Mouse (Mus musculus) mouse trophoblast stem cell (cell line): ENCODE data around the gene Pilrb1.

Source experiments
- in situ Hi-C, 2 experiments: fragments of 300-500 bp; cut with MseI, MboI; formaldehyde crosslinking; loops; 2 replicates in 1 of 2; 3 replicates in 1 of 2; pipeline ENCODE4 v1.15.1; 2025

Pilrb1 gene

GRCm38 (mm10) chr5:137828694-137829093, 29.2 kb downstream of the Pilrb1 start:
- in situ Hi-C loops, result no loop called here

DNA sequence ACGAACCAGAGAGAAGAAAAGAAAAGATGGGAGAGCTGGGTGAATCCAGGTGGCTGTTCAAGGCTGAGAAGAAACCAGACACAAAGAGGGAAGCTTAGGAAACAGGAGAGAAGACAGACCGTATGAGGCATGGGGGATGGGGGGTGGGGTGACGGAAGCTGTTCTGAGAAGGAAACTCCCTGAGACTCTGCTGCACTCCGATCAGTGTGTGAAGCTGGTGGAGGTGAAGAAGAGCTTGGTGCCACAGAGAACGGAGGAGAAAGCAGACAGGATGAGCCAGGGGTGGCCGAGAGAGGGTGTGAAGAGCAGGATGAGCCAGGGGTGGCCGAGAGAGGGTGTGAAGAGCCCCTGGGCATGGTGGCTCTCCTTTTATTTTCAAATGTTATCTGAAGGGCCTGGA, 31.5 kb downstream of the Pilrb1 start:
- in situ Hi-C loops, result no loop called here

DNA sequence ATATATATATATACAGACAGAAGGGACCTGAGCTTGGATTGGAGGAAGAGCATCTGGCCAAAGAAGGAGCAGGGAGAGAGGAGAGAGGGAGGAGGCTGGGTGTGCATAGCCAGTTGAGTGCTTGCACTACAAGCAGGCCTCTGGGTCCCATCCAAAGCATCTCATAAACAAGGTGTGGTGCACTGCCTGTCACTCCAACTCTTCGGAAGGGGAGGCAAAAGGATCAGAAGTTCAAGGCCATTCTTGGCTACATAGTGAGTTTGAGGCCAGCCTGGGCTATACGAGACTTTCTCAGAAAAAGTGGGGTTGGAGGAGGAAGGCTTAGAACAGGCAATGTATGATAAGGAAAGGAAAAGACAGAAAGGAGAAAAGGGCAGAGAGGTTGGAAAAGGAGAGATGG, 31.9 kb downstream of the Pilrb1 start:
- in situ Hi-C loops, result no loop called here

DNA sequence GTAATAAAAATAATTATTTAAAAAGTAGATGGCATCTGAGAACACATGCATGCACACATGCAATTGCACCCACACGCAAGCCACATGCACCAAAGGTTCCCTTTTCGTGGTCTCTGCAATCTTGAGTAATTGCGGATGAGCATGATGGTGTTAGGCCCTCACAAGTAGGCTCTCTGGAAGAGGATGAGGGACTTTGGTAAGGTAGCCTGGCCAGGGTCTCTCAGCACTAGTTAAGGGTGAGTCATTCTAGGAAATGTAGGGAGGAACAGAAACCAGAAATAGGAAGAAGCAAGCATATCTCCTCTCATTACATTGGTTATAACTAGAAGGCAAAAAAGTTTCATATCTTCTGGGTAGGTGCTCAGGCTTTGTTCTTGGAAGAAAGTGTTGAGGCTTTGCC, 32.9 kb downstream of the Pilrb1 start:
- in situ Hi-C loops, result no loop called here

GRCm38 (mm10) chr5:137823455-137824045, 34.4 kb downstream of the Pilrb1 start:
- in situ Hi-C loops, result no loop called here

- in situ Hi-C loops, result no loop called here
Observed at GRCm38 (mm10) chr5:137822602-137823001, 35.3 kb downstream of the Pilrb1 start.

DNA sequence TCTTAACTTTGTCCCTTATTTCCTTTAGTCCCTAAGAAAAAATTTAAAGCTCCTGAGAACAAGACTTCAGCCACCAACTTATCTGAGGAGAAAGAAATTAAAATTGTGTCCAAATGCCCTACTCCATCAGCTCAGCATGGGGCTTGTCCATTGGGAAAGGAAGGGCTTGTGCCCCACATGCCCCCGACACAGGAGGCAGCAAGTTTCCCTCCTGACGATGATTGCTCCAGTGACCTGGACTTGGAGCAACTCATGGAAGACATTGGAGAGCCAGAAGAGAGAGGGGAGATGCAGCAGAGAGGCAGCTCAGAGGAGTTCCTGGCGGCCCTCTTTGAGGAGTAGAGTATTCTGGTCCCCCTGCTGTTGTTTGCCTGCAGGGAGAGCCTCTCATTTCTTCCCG, 35.8 kb downstream of the Pilrb1 start:
- in situ Hi-C loops, result no loop called here

DNA sequence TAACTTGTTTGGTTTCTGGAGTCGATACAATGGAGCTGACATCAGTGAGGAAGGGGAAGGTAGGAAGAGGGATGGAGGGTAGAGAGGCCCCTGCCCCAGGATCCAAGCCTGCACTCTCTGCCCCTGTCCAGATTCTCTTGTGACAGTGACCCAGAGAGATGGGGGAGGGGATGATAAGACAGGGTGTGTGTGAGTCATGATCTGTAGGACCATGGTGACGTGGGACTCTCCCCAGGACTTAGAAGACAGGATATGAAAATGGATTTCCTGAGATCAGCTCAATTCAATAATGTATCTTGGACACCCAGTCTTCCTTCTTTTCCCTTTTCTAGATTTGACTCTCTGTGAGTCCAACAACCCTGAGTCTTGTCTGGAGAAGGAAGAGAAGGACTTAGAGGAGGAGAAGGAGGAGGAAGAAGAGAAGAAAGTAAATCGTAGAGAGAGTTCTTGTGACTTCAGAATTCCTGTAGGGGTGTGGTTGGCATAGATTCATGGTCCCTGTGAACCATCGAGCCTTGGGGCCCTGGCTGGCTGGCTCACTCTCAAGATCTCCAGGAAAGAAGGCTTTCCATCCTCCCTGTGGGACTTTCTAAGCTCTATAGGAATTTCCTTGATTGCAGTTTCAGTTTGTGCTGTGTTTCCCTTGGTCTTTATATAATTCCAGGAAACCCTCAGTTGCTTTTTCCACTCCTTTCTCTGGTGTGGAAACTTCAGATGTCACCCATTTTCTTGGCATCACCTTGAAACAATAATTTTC, 40.3 kb downstream of the Pilrb1 start:
- in situ Hi-C loops, result no loop called here

- in situ Hi-C loops, result no loop called here
Observed at GRCm38 (mm10) chr5:137808316-137808715, 49.6 kb downstream of the Pilrb1 start.

DNA sequence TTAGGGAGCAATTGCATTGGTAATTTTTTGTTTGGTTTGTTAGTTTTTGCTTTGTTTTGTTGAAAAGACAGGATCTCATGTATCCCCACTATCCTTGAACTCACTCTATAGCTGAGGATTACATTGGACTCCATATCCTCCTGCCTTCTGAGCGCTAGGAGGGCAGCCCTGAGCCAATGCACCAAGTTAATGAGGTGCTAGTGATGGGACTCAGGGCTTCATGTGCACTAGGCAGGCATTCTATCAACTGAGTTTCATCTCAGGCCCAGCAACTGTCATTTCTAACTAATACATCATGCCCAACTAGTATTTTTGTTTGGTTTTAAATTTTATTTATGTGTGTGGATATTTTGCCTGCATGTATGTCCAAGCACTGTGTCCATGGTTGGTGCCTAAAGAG, 51.7 kb downstream of the Pilrb1 start:
- in situ Hi-C loops, result no loop called here
